Mouse (Mus musculus): ENCODE results near the gene Lhx9. TPM values are rescaled to one million over a fixed set of nuclear protein-coding genes. Genes with fewer than 3 reads are reported as not detected.
A peak's percentile ranks its signal among the peaks of the same experiment; 100 is the strongest.

The Lhx9 gene
- polyA plus RNA-seq, 1 experiment = 4.2 TPM

GRCm38 (mm10) chr1:138837786-138838743 is 10.3 kb downstream of the Lhx9 start:
- H3K4me3 ChIP-seq (replicated peaks; ENCODE audit: insufficient read depth, low read depth, low read length) = no peak overlapping the region
- H3K27me3 ChIP-seq (ENCODE audit: control insufficient read depth, insufficient read depth, low read length) = peaks cover 12% of the 10 kb centered on the region; the same call in 1 of the 2 replicates
- H3K27ac ChIP-seq (ENCODE audit: insufficient read depth, low read length) = no peak overlapping the region
- TF ChIP-seq CTCF (IDR thresholded peaks at IDR 0.05; ENCODE audit: borderline replicate concordance, insufficient read depth, low read depth, low read length) = no peak
- no peak for TF ChIP-seq POLR2A (IDR thresholded peaks at IDR 0.05; ENCODE audit: borderline replicate concordance, insufficient read depth, low read length)
- peak in 1 of 2 experiments; percentile 23 for DNase-seq
- 12% methylated on average over 27 of the region's 27 CpGs for WGBS
- H3K4me1 ChIP-seq (ENCODE audit: control insufficient read depth, insufficient read depth, low read length) = no peaks in the 10 kb centered on the region

DNA sequence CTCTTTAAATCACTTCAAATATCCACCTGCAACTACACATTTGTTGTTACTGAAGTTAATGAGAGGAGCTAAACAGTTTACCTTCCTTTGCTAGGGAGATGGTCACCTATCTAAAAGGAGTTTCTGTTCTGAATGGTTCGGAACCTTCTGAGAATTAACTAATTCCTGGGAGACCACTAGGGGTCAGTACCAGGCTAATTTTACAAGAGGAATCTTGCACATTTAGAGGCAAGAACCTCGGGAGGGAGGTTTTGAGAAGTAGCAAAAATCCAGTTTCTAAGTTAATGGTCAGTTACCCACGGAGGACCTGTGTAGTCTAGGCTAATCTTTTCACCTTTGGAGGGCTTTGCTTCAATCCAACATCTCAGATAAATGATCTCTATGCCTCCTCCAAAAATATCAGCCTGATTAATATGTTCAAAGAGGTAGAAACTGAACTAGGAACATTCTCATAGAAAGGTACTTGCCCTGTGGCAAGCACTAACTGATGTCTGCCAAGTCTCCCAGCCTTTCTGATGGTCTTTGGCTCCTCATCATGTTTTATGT is 12.9 kb downstream of the Lhx9 start:
- H3K4me3 ChIP-seq (replicated peaks; ENCODE audit: insufficient read depth, low read depth, low read length) = no peak overlapping the region
- TF ChIP-seq CTCF (IDR thresholded peaks at IDR 0.05; ENCODE audit: borderline replicate concordance, insufficient read depth, low read depth, low read length) (peak; percentile 19; the same call in 1 of the 2 replicates), POLR2A (IDR thresholded peaks at IDR 0.05; ENCODE audit: borderline replicate concordance, insufficient read depth, low read length) (no peak)
- no peaks in the 10 kb centered on the region for H3K4me1 ChIP-seq (ENCODE audit: control insufficient read depth, insufficient read depth, low read length)
- no peak overlapping the region for H3K27ac ChIP-seq (ENCODE audit: insufficient read depth, low read length)
- WGBS = 3% methylated on average over 3 of the region's 3 CpGs
- peak in 1 of 2 experiments; percentile 44 for DNase-seq
- H3K27me3 ChIP-seq (ENCODE audit: control insufficient read depth, insufficient read depth, low read length) = peaks cover 10% of the 10 kb centered on the region; the same call in 1 of the 2 replicates

GRCm38 (mm10) chr1:138831309-138831708 is 17.1 kb downstream of the Lhx9 start:
- H3K27me3 ChIP-seq (ENCODE audit: control insufficient read depth, insufficient read depth, low read length) = peaks cover 3% of the 10 kb centered on the region; the same call in 1 of the 2 replicates
- WGBS = 4% methylated on average over 16 of the region's 16 CpGs
- H3K27ac ChIP-seq (ENCODE audit: insufficient read depth, low read length) = no peak overlapping the region
- TF ChIP-seq POLR2A (IDR thresholded peaks at IDR 0.05; ENCODE audit: borderline replicate concordance, insufficient read depth, low read length) (no peak), CTCF (IDR thresholded peaks at IDR 0.05; ENCODE audit: borderline replicate concordance, insufficient read depth, low read depth, low read length) (no peak)
- no peak for DNase-seq
- H3K4me3 ChIP-seq (replicated peaks; ENCODE audit: insufficient read depth, low read depth, low read length) = no peak overlapping the region
- H3K4me1 ChIP-seq (ENCODE audit: control insufficient read depth, insufficient read depth, low read length) = no peaks in the 10 kb centered on the region

DNA sequence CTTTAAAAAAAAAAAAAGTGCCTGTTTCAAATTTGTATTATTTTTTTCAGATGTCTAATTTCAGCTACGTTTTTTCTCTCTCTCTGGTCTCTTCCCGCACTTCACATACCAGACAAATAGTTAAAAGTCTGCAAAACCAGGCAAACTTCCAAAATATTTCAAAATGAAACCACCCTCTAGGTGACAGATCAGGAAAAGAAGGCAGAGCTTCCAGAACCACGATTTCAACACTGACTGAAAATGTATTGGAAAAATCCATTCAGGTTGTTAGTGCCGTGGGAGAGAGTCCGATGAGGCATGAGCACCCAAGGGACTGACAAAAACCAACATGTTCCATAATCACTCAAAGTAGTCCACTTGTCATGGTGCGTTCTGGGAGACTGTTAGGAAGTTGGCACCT is 21.5 kb downstream of the Lhx9 start:
- H3K4me1 ChIP-seq (ENCODE audit: control insufficient read depth, insufficient read depth, low read length) = no peaks in the 10 kb centered on the region
- 22% methylated on average over 6 of the region's 6 CpGs for WGBS
- no peak for DNase-seq
- no peak for TF ChIP-seq CTCF (IDR thresholded peaks at IDR 0.05; ENCODE audit: borderline replicate concordance, insufficient read depth, low read depth, low read length)
- no peak for TF ChIP-seq POLR2A (IDR thresholded peaks at IDR 0.05; ENCODE audit: borderline replicate concordance, insufficient read depth, low read length)
- peaks cover 3% of the 10 kb centered on the region; the same call in 1 of the 2 replicates for H3K27me3 ChIP-seq (ENCODE audit: control insufficient read depth, insufficient read depth, low read length)
- H3K27ac ChIP-seq (ENCODE audit: insufficient read depth, low read length) = no peak overlapping the region
- H3K4me3 ChIP-seq (replicated peaks; ENCODE audit: insufficient read depth, low read depth, low read length) = no peak overlapping the region

DNA sequence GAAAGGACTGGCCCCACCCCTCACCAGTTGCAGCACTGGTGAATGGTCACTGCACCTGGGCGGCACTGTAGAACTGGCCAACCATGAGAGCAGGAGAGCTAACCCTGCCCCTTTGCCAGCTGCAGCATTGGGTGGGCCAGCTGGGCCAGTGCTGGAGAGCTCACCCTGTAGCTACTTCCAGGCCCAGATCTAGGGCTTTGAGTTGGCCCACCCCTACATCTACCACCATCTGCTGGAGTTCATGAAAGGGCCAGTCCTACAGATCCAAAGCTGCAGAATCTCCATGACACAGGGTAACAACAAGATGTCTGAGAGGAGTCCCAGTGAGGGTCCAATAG is 25.4 kb downstream of the Lhx9 start:
- Histone ChIP-seq H3K27me3 (ENCODE audit: control insufficient read depth, insufficient read depth, low read length) (no peaks in the 10 kb centered on the region; the same call in 1 of the 2 replicates), H3K4me3 (replicated peaks; ENCODE audit: insufficient read depth, low read depth, low read length) (no peak overlapping the region), H3K4me1 (ENCODE audit: control insufficient read depth, insufficient read depth, low read length) (no peaks in the 10 kb centered on the region), H3K27ac (ENCODE audit: insufficient read depth, low read length) (no peak overlapping the region)
- TF ChIP-seq CTCF (IDR thresholded peaks at IDR 0.05; ENCODE audit: borderline replicate concordance, insufficient read depth, low read depth, low read length) (no peak), POLR2A (IDR thresholded peaks at IDR 0.05; ENCODE audit: borderline replicate concordance, insufficient read depth, low read length) (no peak)
- no peak for DNase-seq
- WGBS = 93% methylated on average over 1 of the region's 1 CpGs

- TF ChIP-seq CTCF (IDR thresholded peaks at IDR 0.05; ENCODE audit: borderline replicate concordance, insufficient read depth, low read depth, low read length) (no peak), POLR2A (IDR thresholded peaks at IDR 0.05; ENCODE audit: borderline replicate concordance, insufficient read depth, low read length) (no peak)
- no peaks in the 10 kb centered on the region for H3K4me1 ChIP-seq (ENCODE audit: control insufficient read depth, insufficient read depth, low read length)
- 92% methylated on average over 7 of the region's 7 CpGs for WGBS
- H3K27me3 ChIP-seq (ENCODE audit: control insufficient read depth, insufficient read depth, low read length) = no peaks in the 10 kb centered on the region; the same call in 1 of the 2 replicates
- no peak overlapping the region for H3K4me3 ChIP-seq (replicated peaks; ENCODE audit: insufficient read depth, low read depth, low read length)
- no peak for DNase-seq
- no peak overlapping the region for H3K27ac ChIP-seq (ENCODE audit: insufficient read depth, low read length)
These were observed 26.0 kb downstream of the Lhx9 start for GRCm38 (mm10) chr1:138822255-138822984.

DNA sequence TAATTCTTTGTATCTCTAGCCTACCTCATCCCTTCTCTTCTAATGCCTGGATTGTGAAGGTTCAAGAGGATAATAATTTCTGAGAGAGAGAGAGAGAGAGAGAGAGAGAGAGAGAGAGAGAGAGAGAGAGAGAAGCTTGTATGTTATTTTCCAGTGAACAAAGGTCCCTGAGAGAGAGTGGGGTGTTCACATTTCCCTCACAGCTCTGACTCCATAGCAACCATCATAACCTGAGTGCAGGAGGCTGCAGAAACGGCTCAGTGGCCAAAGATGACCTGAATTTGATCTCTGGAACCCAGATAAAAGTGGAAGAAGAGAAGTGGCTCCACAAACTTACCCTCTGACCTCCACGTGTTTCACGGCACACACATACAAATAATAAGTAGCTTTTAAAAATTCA is 46.6 kb downstream of the Lhx9 start:
- DNase-seq = no peak
- 56% methylated on average over 3 of the region's 3 CpGs for WGBS
- Histone ChIP-seq H3K4me3 (replicated peaks; ENCODE audit: insufficient read depth, low read depth, low read length) (no peak overlapping the region), H3K27ac (ENCODE audit: insufficient read depth, low read length) (no peak overlapping the region), H3K4me1 (ENCODE audit: control insufficient read depth, insufficient read depth, low read length) (no peaks in the 10 kb centered on the region), H3K27me3 (ENCODE audit: control insufficient read depth, insufficient read depth, low read length) (no peaks in the 10 kb centered on the region)
- TF ChIP-seq CTCF (IDR thresholded peaks at IDR 0.05; ENCODE audit: borderline replicate concordance, insufficient read depth, low read depth, low read length) (no peak), POLR2A (IDR thresholded peaks at IDR 0.05; ENCODE audit: borderline replicate concordance, insufficient read depth, low read length) (no peak)
